Mouse (Mus musculus) thymus, adult 2 months (tissue): ENCODE measurements around the gene Odf3l2. TPM values are rescaled to one million over a fixed set of nuclear protein-coding genes. Genes with fewer than 3 reads are reported as not detected.

Experiments
- DNase-seq: peaks from one replicate; pipeline ENCODE4 v3.0.0; 2021
- H3K27ac ChIP-seq: fragments of 200-500 bp; 2 replicates; pipeline ENCODE4 v1.5.1; 2012; ENCODE audit warnings: low read length, control low read depth; ENCODE audit not compliant: control insufficient read depth, insufficient read depth
- H3K27me3 ChIP-seq: fragments of 200-500 bp; 2 replicates; pipeline ENCODE4 v1.6.1; 2012; ENCODE audit warnings: mild to moderate bottlenecking, low read length, moderate library complexity, mixed read lengths; ENCODE audit not compliant: control insufficient read depth, insufficient read depth
- H3K36me3 ChIP-seq: fragments of 200-500 bp; 2 replicates; pipeline ENCODE4 v1.6.1; 2012; ENCODE audit warnings: mild to moderate bottlenecking, low read length, moderate library complexity; ENCODE audit not compliant: control insufficient read depth, insufficient read depth
- H3K4me1 ChIP-seq: fragments of 200-500 bp; replicated peaks from 2 replicates; pipeline ENCODE4 v1.6.1; 2012; ENCODE audit warnings: low read length; ENCODE audit not compliant: control insufficient read depth, insufficient read depth
- H3K4me3 ChIP-seq: fragments of 200-500 bp; 2 replicates; pipeline ENCODE4 v1.5.1; 2012; ENCODE audit warnings: mild to moderate bottlenecking, low read length, control low read depth, moderate library complexity; ENCODE audit not compliant: control insufficient read depth, insufficient read depth
- CTCF ChIP-seq: fragments of 200-500 bp; IDR thresholded peaks from 2 replicates; pipeline ENCODE4 v1.5.1; 2012; ENCODE audit warnings: mild to moderate bottlenecking, control low read depth, low read length, moderate library complexity, borderline replicate concordance; ENCODE audit not compliant: control insufficient read depth, poor library complexity, insufficient read depth; ENCODE audit errors: extremely low read depth
- POLR2A ChIP-seq: fragments of 200-500 bp; IDR thresholded peaks from 2 replicates; pipeline ENCODE4 v1.6.1; 2012; ENCODE audit warnings: mild to moderate bottlenecking, low read length, control low read depth, moderate library complexity; ENCODE audit not compliant: control insufficient read depth, poor library complexity, insufficient read depth; ENCODE audit errors: extremely low read depth
- WGBS: fragments of 180-500 bp; shearing (Covaris S2); methylation state at CpG from one replicate; pipeline ENCODE4 v1.1.7; 2018; 5-methylcytosine and 5-hydroxymethylcytosine counted together
- polyA plus RNA-seq: library from polyadenylated mRNA; depleted of rRNA; stranded (reverse); fragments of >200 nt; gene quantifications from 2 replicates; pipeline ENCODE4 v1.2.3, GENCODE M21; 2012

Gene Odf3l2
- polyA plus RNA-seq, 1 experiment, result 0.18 TPM

DNA sequence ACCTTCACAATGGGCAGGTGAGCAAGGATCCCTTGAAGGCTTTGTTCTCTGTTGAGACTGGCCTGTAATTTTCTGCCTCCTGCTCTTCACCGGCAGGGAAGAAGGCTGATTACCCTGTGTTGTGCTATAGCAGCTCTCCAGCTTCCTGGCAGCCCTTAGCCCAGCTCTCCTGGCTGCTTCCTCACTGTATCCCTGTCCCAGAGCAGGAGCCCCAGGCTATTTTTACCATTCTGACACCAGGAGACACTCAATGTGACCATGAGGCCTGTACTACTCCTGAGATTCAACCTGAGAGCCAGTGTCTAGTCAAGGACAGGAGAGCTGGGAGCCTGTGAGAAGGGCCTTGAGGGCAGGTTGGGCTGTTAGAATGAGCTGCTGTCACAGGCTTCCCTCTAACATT, 41.2 kb upstream of the Odf3l2 start:
- H3K36me3 ChIP-seq, result peaks cover 38% of the 10 kb centered on the region
- 100% methylated on average over 1 of the region's 1 CpGs for WGBS

DNA sequence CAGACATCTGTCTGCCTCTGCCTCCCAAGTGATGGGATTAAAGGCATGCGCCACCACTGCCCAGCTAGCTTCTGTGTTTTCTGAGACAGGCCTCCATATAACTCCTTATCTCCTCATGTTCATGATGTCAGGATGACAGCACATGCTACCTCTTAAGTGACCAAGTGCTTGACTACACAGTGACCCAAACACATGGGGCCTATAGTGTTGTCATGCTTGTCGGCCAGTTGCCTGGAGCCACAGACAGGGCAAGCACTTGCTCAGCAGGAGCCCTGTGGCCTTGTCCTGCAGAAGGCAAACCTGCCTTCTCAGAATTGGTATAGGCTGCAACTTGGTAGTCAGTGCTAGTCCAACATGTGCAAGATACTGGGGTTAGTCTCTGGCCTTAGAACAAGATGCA, 40.7 kb upstream of the Odf3l2 start:
- Histone ChIP-seq H3K4me1 (peaks cover 15% of the 10 kb centered on the region), H3K27me3 (no peaks in the 10 kb centered on the region), H3K36me3 (peaks cover 38% of the 10 kb centered on the region), H3K4me3 (no peak overlapping the region), H3K27ac (no peak overlapping the region)
- no peak for DNase-seq
- 100% methylated on average over 2 of the region's 2 CpGs for WGBS
- no peak for TF ChIP-seq POLR2A
- TF ChIP-seq CTCF, result no peak

More for the DNA sequence above, 41.2 kb upstream of the Odf3l2 start:
- no peak for TF ChIP-seq POLR2A
- no peak for TF ChIP-seq CTCF
- Histone ChIP-seq H3K4me3 (no peak overlapping the region), H3K27me3 (no peaks in the 10 kb centered on the region), H3K27ac (no peak overlapping the region), H3K4me1 (peaks cover 13% of the 10 kb centered on the region)
- DNase-seq, result no peak

GRCm38 (mm10) chr10:79684770-79685600, 39.4 kb upstream of the Odf3l2 start:
- no peak for DNase-seq
- TF ChIP-seq CTCF (no peak), POLR2A (no peak)
- H3K27ac ChIP-seq, result no peak overlapping the region
- peaks cover 19% of the 10 kb centered on the region for H3K4me1 ChIP-seq
- no peak overlapping the region for H3K4me3 ChIP-seq
- WGBS, result 97% methylated on average over 25 of the region's 25 CpGs
- peaks cover 38% of the 10 kb centered on the region for H3K36me3 ChIP-seq
- H3K27me3 ChIP-seq, result no peaks in the 10 kb centered on the region

- Histone ChIP-seq H3K4me1 (peaks cover 19% of the 10 kb centered on the region), H3K4me3 (no peak overlapping the region), H3K27ac (no peak overlapping the region), H3K36me3 (peaks cover 35% of the 10 kb centered on the region), H3K27me3 (no peaks in the 10 kb centered on the region)
- WGBS, result 87% methylated on average over 6 of the region's 6 CpGs
- no peak for TF ChIP-seq CTCF
- no peak for TF ChIP-seq POLR2A
- DNase-seq, result no peak
Observed at GRCm38 (mm10) chr10:79683726-79684640, 38.4 kb upstream of the Odf3l2 start.

DNA sequence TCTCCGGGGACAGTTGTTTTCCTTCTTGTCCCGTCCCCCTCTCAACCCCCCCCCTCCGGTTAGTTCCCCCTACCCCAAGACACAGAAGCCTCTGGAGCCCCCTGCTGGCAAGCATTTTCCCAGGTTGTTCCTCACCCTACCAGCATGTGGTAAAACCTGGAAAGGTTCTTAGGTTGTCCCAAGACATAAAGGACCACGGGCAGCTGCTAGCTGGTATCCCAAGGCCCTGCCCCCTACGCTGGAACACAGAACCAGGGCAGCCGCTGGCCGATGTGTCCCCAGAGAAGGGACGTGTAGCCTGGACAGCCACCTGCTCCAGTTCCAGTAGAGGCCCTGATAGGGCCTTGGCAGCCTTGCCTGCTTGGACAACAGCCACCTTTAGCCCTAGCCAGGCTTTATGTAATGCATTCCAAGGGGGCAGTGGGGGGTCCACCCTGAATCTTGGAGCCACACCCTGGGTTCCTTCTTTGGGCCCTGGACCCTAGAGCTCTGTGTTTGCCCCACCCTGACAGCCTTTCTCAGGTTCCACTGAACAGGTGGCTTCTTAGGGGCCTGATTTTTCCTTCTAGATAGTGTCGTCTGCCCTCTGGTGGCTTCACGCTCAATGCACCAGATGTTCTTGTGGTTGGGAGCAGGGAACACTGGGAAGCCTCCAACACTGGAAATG, 37.5 kb upstream of the Odf3l2 start:
- peak overlapping the region; percentile 70 for H3K4me3 ChIP-seq
- TF ChIP-seq CTCF (no peak), POLR2A (no peak)
- no peak overlapping the region for H3K27ac ChIP-seq
- no peaks in the 10 kb centered on the region for H3K27me3 ChIP-seq
- peaks cover 19% of the 10 kb centered on the region for H3K4me1 ChIP-seq
- WGBS, result 4% methylated on average over 10 of the region's 10 CpGs
- peaks cover 26% of the 10 kb centered on the region for H3K36me3 ChIP-seq
- DNase-seq, result peak; percentile 73

- Histone ChIP-seq H3K27me3 (no peaks in the 10 kb centered on the region), H3K27ac (no peak overlapping the region), H3K4me1 (peaks cover 19% of the 10 kb centered on the region), H3K4me3 (peak overlapping the region; percentile 70), H3K36me3 (peaks cover 20% of the 10 kb centered on the region)
- 0% methylated on average over 10 of the region's 10 CpGs for WGBS
- TF ChIP-seq POLR2A (no peak), CTCF (no peak)
- peak; percentile 35 for DNase-seq
Observed at GRCm38 (mm10) chr10:79682551-79682915, 37.0 kb upstream of the Odf3l2 start.
